In genomic region chr7:122352566-122353277, GRCm38 (mm10) we compare ENCODE assay signal across 11 mouse cellular contexts.
A peak's percentile ranks its signal among the peaks of the same experiment; 100 is the strongest.
DNase-seq lines count a peak whose midpoint lies in the region; ATAC-seq and TF ChIP-seq lines count a peak whose summit lies in the region.
"Had no signal": no experiment of that assay in that cellular context is flagged by ENCODE, and none has a peak within 500 bp of the region (broad histone marks: within the 10 kb centered on the region; RNA-seq: fewer than 3 reads in every experiment).

No protein-coding gene starts in this region.

- H3K27ac ChIP-seq in heart, embryonic 10.5 days = no peak overlapping the region
- peak overlapping the region; percentile 70 for H3K27ac ChIP-seq in hindbrain, embryonic 14.5 days
- H3K27ac ChIP-seq in neural tube, embryonic 14.5 days (ENCODE audit: low read depth, low read length) = peak overlapping the region; percentile 65; the same call in 1 of the 2 replicates
- H3K27ac ChIP-seq in gastrocnemius, adult 2 months = no peak overlapping the region
- H3K27ac ChIP-seq: embryonic facial prominence, embryonic 13.5 days; limb, embryonic 12.5 days had no signal

- no peak overlapping the region for H3K9ac ChIP-seq in hindbrain, embryonic 14.5 days
- H3K9ac ChIP-seq in neural tube, embryonic 14.5 days (replicated peaks; ENCODE audit: low read depth, low read length) = no peak overlapping the region
- H3K9ac ChIP-seq: embryonic facial prominence, embryonic 13.5 days; limb, embryonic 12.5 days had no signal

- no peak overlapping the region for H3K4me3 ChIP-seq in heart, embryonic 10.5 days
- no peak overlapping the region for H3K4me3 ChIP-seq in hindbrain, embryonic 14.5 days (replicated peaks; ENCODE audit: low read length)
- no peak overlapping the region for H3K4me3 ChIP-seq in neural tube, embryonic 14.5 days (ENCODE audit: low read depth, low read length)
- no peak overlapping the region for H3K4me3 ChIP-seq in gastrocnemius, adult 2 months
- H3K4me3 ChIP-seq: embryonic facial prominence, embryonic 13.5 days; limb, embryonic 12.5 days had no signal

- WGBS in heart, embryonic 10.5 days = 63% methylated on average over 12 of the region's 12 CpGs
- WGBS in hindbrain, embryonic 14.5 days = 35% methylated on average over 12 of the region's 12 CpGs
- WGBS in neural tube, embryonic 14.5 days = 34% methylated on average over 12 of the region's 12 CpGs

- no peaks in the 10 kb centered on the region for H3K9me3 ChIP-seq in heart, embryonic 10.5 days
- no peaks in the 10 kb centered on the region for H3K9me3 ChIP-seq in hindbrain, embryonic 14.5 days (ENCODE audit: control insufficient read depth, low read length)
- no peaks in the 10 kb centered on the region for H3K9me3 ChIP-seq in neural tube, embryonic 14.5 days (ENCODE audit: control insufficient read depth, low read length)
- H3K9me3 ChIP-seq: embryonic facial prominence, embryonic 13.5 days; limb, embryonic 12.5 days had no signal

- H3K4me2 ChIP-seq in hindbrain, embryonic 14.5 days (replicated peaks) = peak overlapping the region; percentile 35
- peak overlapping the region; percentile 23; the same call in 1 of the 2 replicates for H3K4me2 ChIP-seq in neural tube, embryonic 14.5 days (ENCODE audit: low read depth, low read length)
- H3K4me2 ChIP-seq: embryonic facial prominence, embryonic 13.5 days; limb, embryonic 12.5 days had no signal

- intact Hi-C loops in gastrocnemius, postnatal 14 days (cut with DNase I; ENCODE audit: low total_unique reads) = no loop called here
- intact Hi-C loops in gastrocnemius, adult 2 months (cut with DNase I) = no loop called here

- H3K27me3 ChIP-seq in heart, embryonic 10.5 days (ENCODE audit: insufficient read depth, poor library complexity, severe bottlenecking) = no peaks in the 10 kb centered on the region
- H3K27me3 ChIP-seq in hindbrain, embryonic 14.5 days (ENCODE audit: control insufficient read depth, insufficient read depth, low read length) = no peaks in the 10 kb centered on the region
- no peaks in the 10 kb centered on the region for H3K27me3 ChIP-seq in neural tube, embryonic 14.5 days (ENCODE audit: control insufficient read depth, insufficient read depth, low read length)
- H3K27me3 ChIP-seq: embryonic facial prominence, embryonic 13.5 days had no signal

- no peak for TF ChIP-seq CTCF in gastrocnemius, adult 2 months (IDR thresholded peaks at IDR 0.05)

- peaks cover 5% of the 10 kb centered on the region; the same call in 1 of the 2 replicates for H3K4me1 ChIP-seq in heart, embryonic 10.5 days
- peaks cover 12% of the 10 kb centered on the region; the same call in 1 of the 2 replicates for H3K4me1 ChIP-seq in hindbrain, embryonic 14.5 days (replicated peaks; ENCODE audit: control insufficient read depth, insufficient read depth, low read length)
- peaks cover 11% of the 10 kb centered on the region; the same call in 1 of the 2 replicates for H3K4me1 ChIP-seq in neural tube, embryonic 14.5 days (ENCODE audit: control insufficient read depth, insufficient read depth, low read length)
- H3K4me1 ChIP-seq: embryonic facial prominence, embryonic 13.5 days had no signal

- peak; percentile 70 for DNase-seq in heart, adult 11 months
- DNase-seq in heart, embryonic 10.5 days (ENCODE audit: low spot score) = no peak
- DNase-seq in B cell, adult 2 months = peak; percentile 73 to 79
- DNase-seq in hindbrain, embryonic 14.5 days (ENCODE audit: low spot score) = peak; percentile 71
- no peak for DNase-seq in gastrocnemius, postnatal 14 days
- no peak for DNase-seq in cerebellum, adult 8-10 months
- DNase-seq in gastrocnemius, adult 2 months = no peak
- DNase-seq: heart, postnatal 14 days had no signal

- peak; percentile 84 for ATAC-seq in hindbrain, embryonic 14.5 days (ENCODE audit: low FRiP score)
- ATAC-seq in neural tube, embryonic 14.5 days (ENCODE audit: low read depth) = peak; percentile 89

- H3K36me3 ChIP-seq in heart, embryonic 10.5 days = no peaks in the 10 kb centered on the region
- H3K36me3 ChIP-seq in hindbrain, embryonic 14.5 days (replicated peaks; ENCODE audit: control insufficient read depth, insufficient read depth) = no peaks in the 10 kb centered on the region
- no peaks in the 10 kb centered on the region for H3K36me3 ChIP-seq in neural tube, embryonic 14.5 days (ENCODE audit: control insufficient read depth, insufficient read depth, low read length)
- H3K36me3 ChIP-seq: embryonic facial prominence, embryonic 13.5 days; limb, embryonic 12.5 days had no signal

Comparison
In these comparisons a context has a peak if more than half of its experiments do, and no peak if none do; other contexts are left out.
1. DNase-seq: peak in heart, adult 11 months (single experiment), B cell, adult 2 months (2 of 2) and hindbrain, embryonic 14.5 days (single experiment); none in heart, embryonic 10.5 days (single experiment), gastrocnemius, postnatal 14 days (single experiment), cerebellum, adult 8-10 months (single experiment) and gastrocnemius, adult 2 months (single experiment).
2. H3K27ac ChIP-seq: peak in hindbrain, embryonic 14.5 days (single experiment) and neural tube, embryonic 14.5 days (single experiment); none in heart, embryonic 10.5 days (single experiment) and gastrocnemius, adult 2 months (single experiment).